Mouse (Mus musculus) lung, adult 2 months (tissue): Measurements from ENCODE around the gene Zfp26.

Experiments
- CTCF ChIP-seq: fragments of 200-500 bp; IDR thresholded peaks from 2 replicates; pipeline ENCODE4 v1.5.1; 2011; ENCODE audit warnings: mild to moderate bottlenecking, low read length, control low read depth; ENCODE audit not compliant: insufficient read depth
- POLR2A ChIP-seq: fragments of 200-500 bp; IDR thresholded peaks from 2 replicates; pipeline ENCODE4 v1.6.1; 2011; ENCODE audit warnings: low read depth, mild to moderate bottlenecking, control low read depth, low read length, borderline replicate concordance; ENCODE audit errors: extremely low read depth

DNA sequence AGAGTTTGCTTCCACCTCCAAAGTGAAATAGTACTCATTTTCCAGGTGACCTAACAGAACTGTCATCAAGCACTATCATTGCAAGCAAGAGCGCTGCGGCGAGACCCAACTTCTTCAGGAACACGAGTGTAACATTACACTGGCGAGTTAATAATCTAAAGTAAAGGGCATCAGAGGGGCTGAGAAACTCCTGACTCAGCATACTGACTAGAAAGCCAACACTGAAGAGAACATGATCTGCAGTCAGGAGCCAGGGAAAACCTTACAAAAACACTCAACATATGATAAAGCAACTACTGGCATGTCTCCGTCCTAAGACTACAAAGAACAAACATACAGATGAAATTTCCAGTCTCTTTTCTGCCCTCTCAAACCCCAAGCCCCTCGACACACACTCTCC is 76.3 kb downstream of the Zfp26 start:
- no peak for TF ChIP-seq CTCF
- no peak for TF ChIP-seq POLR2A
